Mouse (Mus musculus) embryonic facial prominence, embryonic 11.5 days (tissue): ENCODE results near the gene P2ry4. TPM values are rescaled to one million over a fixed set of nuclear protein-coding genes. Genes with fewer than 3 reads are reported as not detected.

Source experiments
- ATAC-seq: fragments of 200-750 bp; cut with Nextera tagmentation; replicated peaks from 2 replicates; pipeline ENCODE4 v1.8.0; 2017; ENCODE audit warnings: low read depth; ENCODE audit not compliant: insufficient number of reproducible peaks, low FRiP score, low TSS enrichment
- DNase-seq: peaks from one replicate; pipeline ENCODE4 v3.0.0-alpha.2; 2015; ENCODE audit warnings: low spot score
- H3K27ac ChIP-seq: fragments of 300-500 bp; sonication (generic); replicated peaks from 2 replicates; pipeline ENCODE4 v1.5.1; 2014; ENCODE audit warnings: mild to moderate bottlenecking, low read depth, low read length, control low read depth
- H3K27me3 ChIP-seq: fragments of 300-500 bp; sonication (generic); 2 replicates; pipeline ENCODE4 v1.6.1; 2014; ENCODE audit warnings: mild to moderate bottlenecking, low read length, moderate library complexity, mixed read lengths; ENCODE audit not compliant: control insufficient read depth, insufficient read depth
- H3K36me3 ChIP-seq: fragments of 300-500 bp; sonication (generic); replicated peaks from 2 replicates; pipeline ENCODE4 v1.6.1; 2014; ENCODE audit warnings: low read depth, mild to moderate bottlenecking, low read length, moderate library complexity, mixed read lengths; ENCODE audit not compliant: control insufficient read depth, insufficient read depth
- H3K4me1 ChIP-seq: fragments of 300-500 bp; sonication (generic); 2 replicates; pipeline ENCODE4 v1.6.1; 2014; ENCODE audit warnings: low read length, mixed read lengths; ENCODE audit not compliant: control insufficient read depth, insufficient read depth
- H3K4me2 ChIP-seq: fragments of 300-500 bp; sonication (generic); 2 replicates; pipeline ENCODE4 v1.6.1; 2014; ENCODE audit warnings: low read depth, mild to moderate bottlenecking, control low read depth, low read length, moderate library complexity
- H3K4me3 ChIP-seq: fragments of 300-500 bp; sonication (generic); 2 replicates; pipeline ENCODE4 v1.5.1; 2014; ENCODE audit warnings: low read depth, low read length, control low read depth
- H3K9ac ChIP-seq: fragments of 300-500 bp; sonication (generic); replicated peaks from 2 replicates; pipeline ENCODE4 v1.6.1; 2014; ENCODE audit warnings: mild to moderate bottlenecking, control low read depth, low read length
- H3K9me3 ChIP-seq: fragments of 300-500 bp; sonication (generic); replicated peaks from 2 replicates; pipeline ENCODE4 v1.6.1; 2016; ENCODE audit warnings: mild to moderate bottlenecking, low read length, inconsistent platforms, mixed read lengths; ENCODE audit not compliant: control insufficient read depth
- WGBS: fragments of 180-500 bp; shearing (Covaris S2); extraction: QIAGEN DNeasy Blood & Tissue Kit; methylation state at CpG from one replicate; pipeline ENCODE4 v1.1.7; 2014; 5-methylcytosine and 5-hydroxymethylcytosine counted together
- polyA plus RNA-seq: library from polyadenylated mRNA; unstranded; fragments of >200 nt; fragmentation: Nextera tagmentation; extraction: Ambion mirVana; gene quantifications from 2 replicates; pipeline ENCODE4 v1.2.1, GENCODE M21; 2014

Gene P2ry4
- polyA plus RNA-seq, 1 experiment from 2014 or later: not detected

DNA sequence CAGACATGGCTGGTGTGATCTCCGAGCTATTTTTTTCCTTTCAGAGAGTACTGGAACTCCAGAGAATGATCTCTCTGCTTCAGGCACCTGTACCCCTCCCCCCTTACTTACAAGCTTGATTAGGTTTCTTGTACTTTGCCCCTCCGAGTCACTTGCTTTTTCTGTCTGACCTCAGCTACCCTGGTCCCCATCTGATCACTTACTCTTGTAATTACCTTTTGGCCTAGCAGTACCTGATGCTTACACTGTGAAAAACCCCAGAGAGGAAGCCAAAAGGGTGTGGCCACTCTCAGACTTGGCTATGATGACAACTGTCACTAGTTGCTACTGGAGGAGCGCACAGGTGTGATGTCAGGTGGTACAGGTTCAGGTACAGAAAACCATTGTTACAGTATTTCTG lies 23.8 kb upstream of the P2ry4 start:
- H3K36me3 ChIP-seq: no peaks in the 10 kb centered on the region
- no peak for DNase-seq
- no peak overlapping the region for H3K4me2 ChIP-seq
- H3K9ac ChIP-seq: no peak overlapping the region
- H3K4me3 ChIP-seq: no peak overlapping the region
- ATAC-seq: no peak; the same call in 1 of the 2 replicates
- no peak overlapping the region for H3K27ac ChIP-seq
- no peaks in the 10 kb centered on the region for H3K9me3 ChIP-seq
- WGBS: 54% methylated on average over 3 of the region's 3 CpGs
- H3K4me1 ChIP-seq: no peaks in the 10 kb centered on the region
- H3K27me3 ChIP-seq: no peaks in the 10 kb centered on the region

DNA sequence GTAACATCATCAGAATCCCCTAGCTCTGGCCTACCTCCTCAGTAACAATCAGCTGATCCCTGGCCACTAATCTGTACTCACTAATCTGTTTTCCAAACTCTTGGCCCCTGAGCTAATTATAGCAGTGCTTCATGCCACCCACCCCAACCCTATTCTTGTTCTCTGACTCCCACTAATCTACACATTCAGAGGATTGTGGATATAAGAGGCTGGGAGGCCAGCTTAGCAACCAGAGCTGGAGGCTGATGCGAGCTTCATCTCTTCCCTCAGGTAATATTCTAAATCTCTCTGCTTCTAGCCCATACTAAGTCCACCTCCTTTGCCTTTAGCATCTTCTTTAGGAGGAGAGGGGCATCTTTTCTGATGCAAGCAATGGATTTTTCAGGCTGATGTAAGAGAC lies 10.6 kb upstream of the P2ry4 start, which contains the start of gene Arr3:
Arr3 (plus strand) TSS at position 184 of the 400 bp plus-strand sequence.
- 75% methylated on average over 1 of the region's 1 CpGs for WGBS
- Histone ChIP-seq H3K36me3 (no peaks in the 10 kb centered on the region), H3K27ac (no peak within 1 kb of the TSS), H3K4me1 (no peaks in the 10 kb centered on the region), H3K9me3 (no peaks in the 10 kb centered on the region), H3K4me3 (no peak within 1 kb of the TSS), H3K9ac (no peak within 1 kb of the TSS), H3K27me3 (no peaks in the 10 kb centered on the region), H3K4me2 (no peak within 1 kb of the TSS)
- no peak for ATAC-seq
- no peak for DNase-seq

DNA sequence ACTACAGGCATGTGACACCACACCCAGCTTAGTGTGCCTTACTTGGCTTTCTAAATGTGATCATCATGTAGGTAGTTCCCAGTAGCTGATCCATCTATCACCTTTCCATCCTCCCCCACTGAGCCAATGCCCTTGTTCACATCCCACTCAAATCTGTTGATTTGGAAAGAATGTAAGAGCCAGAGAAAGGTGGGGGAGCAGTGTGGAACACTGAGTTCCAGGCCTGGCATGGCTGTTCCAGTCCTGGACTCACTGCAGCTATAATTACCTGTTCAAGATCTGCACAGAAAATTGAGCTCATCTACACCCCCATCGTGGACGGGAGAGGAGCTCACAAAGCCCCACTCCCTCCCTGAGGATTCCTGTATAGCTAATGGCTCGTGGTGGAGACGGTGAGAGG lies 5.1 kb upstream of the P2ry4 start:
- Histone ChIP-seq H3K4me2 (no peak overlapping the region), H3K4me1 (no peaks in the 10 kb centered on the region), H3K9me3 (no peaks in the 10 kb centered on the region), H3K9ac (no peak overlapping the region), H3K27me3 (0 out of 2 replicates have a peak, but pooled peaks cover 3% of the 10 kb centered on the region), H3K36me3 (no peaks in the 10 kb centered on the region), H3K27ac (no peak overlapping the region), H3K4me3 (no peak overlapping the region)
- ATAC-seq: no peak
- no peak for DNase-seq
- 60% methylated on average over 4 of the region's 4 CpGs for WGBS

DNA sequence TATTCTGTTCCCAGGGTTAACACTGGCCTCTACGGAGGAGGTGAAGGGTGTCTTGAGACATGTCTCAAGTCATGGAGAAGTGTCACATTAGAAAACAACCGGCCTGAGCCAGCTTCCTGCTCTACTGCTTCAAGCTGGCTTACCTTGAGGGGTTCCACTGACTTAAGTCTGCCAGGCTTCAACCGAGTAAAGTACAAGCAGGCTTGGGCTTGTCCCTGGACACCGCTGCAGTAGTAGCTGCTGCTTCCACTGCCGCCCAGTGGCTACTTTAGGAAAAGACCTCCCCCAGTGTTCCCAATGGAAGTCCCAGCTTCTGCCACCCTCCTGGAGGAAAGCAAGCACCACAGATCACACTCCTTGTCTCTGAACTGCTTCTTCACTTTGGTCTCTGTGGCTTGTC lies 2.8 kb upstream of the P2ry4 start:
- DNase-seq (peak; percentile 72), ATAC-seq (no peak)
- Histone ChIP-seq H3K9ac (no peak overlapping the region), H3K27ac (no peak overlapping the region), H3K4me2 (no peak overlapping the region), H3K27me3 (0 out of 2 replicates have a peak, but pooled peaks cover 3% of the 10 kb centered on the region), H3K9me3 (no peaks in the 10 kb centered on the region), H3K4me1 (no peaks in the 10 kb centered on the region), H3K36me3 (no peaks in the 10 kb centered on the region), H3K4me3 (no peak overlapping the region)
- 21% methylated on average over 5 of the region's 5 CpGs for WGBS

DNA sequence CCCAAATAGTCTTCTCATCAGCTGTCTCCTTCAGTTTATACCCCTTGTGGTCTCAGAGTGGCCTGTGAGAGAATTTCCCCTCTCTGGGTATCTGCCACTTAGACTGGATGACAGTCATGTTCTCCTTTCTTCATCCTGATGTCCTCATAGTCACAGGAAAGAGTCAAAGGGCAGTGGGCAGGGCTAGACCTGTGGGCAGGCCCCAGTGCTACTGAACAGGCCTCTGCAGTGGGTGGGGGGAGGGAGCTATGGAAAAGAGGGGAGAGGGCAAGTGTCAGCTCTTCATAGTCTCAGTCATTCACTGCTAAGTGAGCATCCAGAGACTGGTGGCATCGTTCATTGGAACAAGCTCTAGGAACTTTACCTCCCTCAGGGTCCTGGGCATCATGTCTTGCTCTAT lies 22.7 kb downstream of the P2ry4 start, which contains the start of gene Awat1:
Awat1 (plus strand) TSS at position 301 of the 400 bp plus-strand sequence.
- 92% methylated on average over 1 of the region's 1 CpGs for WGBS
- H3K27ac ChIP-seq: no peak within 1 kb of the TSS
- ATAC-seq: no peak
- no peak within 1 kb of the TSS for H3K4me3 ChIP-seq
- H3K9ac ChIP-seq: no peak within 1 kb of the TSS
- no peak for DNase-seq
- no peaks in the 10 kb centered on the region for H3K4me1 ChIP-seq
- H3K36me3 ChIP-seq: no peaks in the 10 kb centered on the region
- no peaks in the 10 kb centered on the region for H3K27me3 ChIP-seq
- H3K9me3 ChIP-seq: no peaks in the 10 kb centered on the region
- H3K4me2 ChIP-seq: no peak within 1 kb of the TSS

DNA sequence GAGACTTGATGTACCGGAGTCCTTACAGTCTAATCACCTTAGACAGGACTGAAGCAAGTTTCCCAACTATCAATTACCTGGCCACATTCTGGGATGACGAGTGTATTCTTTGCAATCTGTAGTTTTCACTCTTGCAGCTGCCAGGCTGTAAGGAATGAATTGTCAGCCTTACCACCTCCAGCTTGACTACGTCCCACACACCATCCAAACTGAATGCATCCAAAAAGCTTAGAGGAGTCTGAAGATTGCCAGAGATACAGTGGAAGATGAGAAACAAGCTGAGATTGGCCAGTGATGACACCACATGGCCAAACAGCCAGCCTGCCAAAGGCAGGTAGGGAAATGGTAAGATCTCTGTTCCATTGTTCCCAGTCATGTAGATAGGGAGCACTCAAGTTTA lies 29.0 kb downstream of the P2ry4 start:
- DNase-seq: no peak
- no peaks in the 10 kb centered on the region for H3K27me3 ChIP-seq
- 93% methylated on average over 3 of the region's 3 CpGs for WGBS
- no peaks in the 10 kb centered on the region for H3K4me1 ChIP-seq
- H3K4me3 ChIP-seq: no peak overlapping the region
- H3K36me3 ChIP-seq: no peaks in the 10 kb centered on the region
- no peaks in the 10 kb centered on the region for H3K9me3 ChIP-seq
- ATAC-seq: no peak
- no peak overlapping the region for H3K27ac ChIP-seq
- no peak overlapping the region for H3K9ac ChIP-seq
- no peak overlapping the region for H3K4me2 ChIP-seq

DNA sequence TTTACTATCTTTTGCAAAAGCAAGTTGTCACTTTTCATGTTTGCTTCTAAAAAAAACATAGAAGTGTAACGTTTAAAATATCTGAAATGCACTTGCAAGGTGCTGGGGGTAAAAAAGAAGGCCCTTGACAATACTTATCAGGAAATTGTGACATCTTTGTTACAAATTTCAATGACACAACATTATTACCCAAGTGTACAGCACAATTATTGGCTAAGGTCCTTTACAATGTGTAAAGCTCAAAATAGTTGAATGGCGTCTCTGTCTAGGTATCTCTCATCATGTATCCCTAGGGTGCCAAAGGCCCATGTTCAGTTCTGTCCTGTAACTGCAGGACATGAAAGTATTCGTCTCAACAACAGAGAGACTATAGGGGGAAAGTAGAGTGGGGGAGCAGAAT lies 38.6 kb downstream of the P2ry4 start:
- H3K36me3 ChIP-seq: no peaks in the 10 kb centered on the region
- 82% methylated on average over 3 of the region's 3 CpGs for WGBS
- H3K4me1 ChIP-seq: no peaks in the 10 kb centered on the region
- no peak overlapping the region for H3K9ac ChIP-seq
- no peak overlapping the region for H3K27ac ChIP-seq
- H3K9me3 ChIP-seq: no peaks in the 10 kb centered on the region
- no peak overlapping the region for H3K4me2 ChIP-seq
- H3K27me3 ChIP-seq: no peaks in the 10 kb centered on the region
- DNase-seq (no peak), ATAC-seq (no peak)
- H3K4me3 ChIP-seq: no peak overlapping the region
